Mouse (Mus musculus): Measurements from ENCODE around the gene Cst9. TPM values are rescaled to one million over a fixed set of nuclear protein-coding genes. Genes with fewer than 3 reads are reported as not detected.

Cst9 gene
- total RNA-seq, 2 experiments from 2014 or later = not detected

DNA sequence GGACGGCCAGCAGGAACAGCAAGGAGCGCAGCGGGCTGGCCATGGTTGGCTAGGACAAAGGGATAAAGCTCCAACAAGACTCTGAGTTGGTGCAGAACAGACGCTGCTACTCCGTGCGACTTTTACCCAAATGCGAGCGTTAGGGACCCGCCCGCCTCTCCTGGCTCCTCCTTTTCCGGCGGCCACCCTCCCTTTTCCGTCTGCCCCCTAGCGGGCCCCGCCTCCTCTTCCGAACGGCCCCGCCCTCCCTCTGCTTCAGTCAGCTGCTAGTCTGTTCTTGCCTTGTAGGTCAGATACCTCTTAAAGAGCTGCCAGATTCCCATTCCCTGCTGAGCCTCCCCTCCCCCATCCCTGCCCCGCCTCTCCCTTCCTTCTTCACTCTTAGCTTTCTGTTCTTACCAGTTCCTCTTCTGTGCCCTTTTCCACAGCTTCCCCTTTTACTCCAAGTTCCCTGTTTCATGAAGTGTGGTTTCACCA lies 40.4 kb downstream of the Cst9 start, which contains the start of gene Cst3:
Cst3 (minus strand) TSS at position 358 of the 477 bp plus-strand sequence.
- ATAC-seq (replicated peaks; ENCODE audit: poor library complexity) = peak; percentile 82

DNA sequence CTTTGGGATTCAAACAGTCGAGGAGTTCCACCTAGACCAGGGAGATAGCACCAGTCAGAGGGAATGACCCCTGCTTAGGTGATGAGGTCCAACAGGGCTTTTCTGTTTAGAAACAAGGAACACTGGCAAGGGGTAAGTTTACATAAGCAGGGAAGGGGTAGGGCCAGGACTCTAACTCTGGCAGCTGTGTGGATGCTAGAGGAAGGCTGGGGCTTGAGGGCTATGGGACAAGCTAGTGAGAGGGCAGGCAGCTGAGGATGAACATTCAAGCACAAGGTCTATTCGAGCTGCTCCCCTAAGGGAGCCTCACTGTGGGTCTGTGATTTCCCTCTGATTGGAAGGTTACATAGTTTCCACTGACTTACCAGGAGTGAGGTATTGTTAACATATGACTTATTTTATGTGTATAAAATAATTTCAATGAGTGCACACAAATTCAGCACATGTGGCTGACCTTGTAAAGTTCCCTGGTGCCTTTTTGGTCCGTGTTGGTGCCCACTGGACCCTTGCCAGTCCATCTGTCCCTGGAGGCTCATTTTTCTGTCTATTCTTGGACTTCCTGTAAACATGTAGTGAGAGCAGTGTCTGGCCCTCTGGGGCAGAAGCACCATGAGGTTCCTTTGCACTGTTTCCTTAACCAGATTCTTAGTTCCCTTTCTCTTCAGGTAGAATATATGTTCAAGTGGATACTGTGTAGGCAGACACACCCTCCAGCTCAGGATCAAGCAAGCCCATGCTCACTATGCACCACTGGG lies 42.2 kb downstream of the Cst9 start:
- ATAC-seq (replicated peaks; ENCODE audit: poor library complexity) = peak; percentile 4

DNA sequence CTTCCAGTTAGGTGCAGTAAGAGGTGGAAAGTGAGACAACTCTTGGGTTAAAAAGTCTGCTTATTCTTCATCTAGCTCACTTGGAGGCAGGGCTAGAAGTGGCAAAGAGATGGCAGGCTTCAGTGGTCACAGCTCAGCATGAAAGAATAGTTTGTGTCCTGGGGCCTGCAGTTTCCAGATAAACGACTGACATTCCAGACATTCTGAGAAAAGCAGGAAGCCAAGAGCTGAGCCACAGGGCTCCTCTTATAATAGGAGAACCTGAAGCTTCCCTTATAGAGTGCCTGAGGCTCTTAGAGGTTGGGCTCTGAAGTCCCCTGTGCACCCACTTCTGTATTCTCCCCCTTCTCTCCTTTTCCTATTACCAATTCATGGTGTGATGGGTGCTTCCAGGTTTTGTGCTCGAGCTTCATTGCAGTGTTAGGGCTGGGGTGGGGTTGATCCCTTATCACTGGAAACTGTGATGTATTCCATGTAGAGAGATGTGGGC lies 43.7 kb downstream of the Cst9 start:
- no peak for ATAC-seq (replicated peaks; ENCODE audit: poor library complexity)

DNA sequence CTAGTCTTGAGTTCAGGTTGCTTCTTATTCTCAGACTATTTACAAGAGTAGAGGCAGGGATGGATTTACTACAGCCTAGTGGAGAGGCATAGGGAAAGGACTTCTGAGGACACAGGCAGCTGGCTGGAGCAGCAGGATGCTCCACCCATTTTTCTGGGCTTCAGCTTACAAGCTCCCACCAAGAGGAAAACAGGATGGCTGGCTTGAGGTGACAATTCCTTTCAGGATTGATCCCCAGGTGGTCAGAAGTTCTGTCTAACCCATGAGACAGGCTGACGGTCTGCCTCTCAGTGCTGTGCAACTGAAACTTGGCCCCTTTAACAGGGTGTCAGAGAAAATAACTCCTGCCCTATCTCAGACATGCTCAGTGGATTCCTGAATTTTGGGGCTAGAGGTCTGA lies 44.3 kb downstream of the Cst9 start:
- no peak for ATAC-seq (replicated peaks; ENCODE audit: poor library complexity)

DNA sequence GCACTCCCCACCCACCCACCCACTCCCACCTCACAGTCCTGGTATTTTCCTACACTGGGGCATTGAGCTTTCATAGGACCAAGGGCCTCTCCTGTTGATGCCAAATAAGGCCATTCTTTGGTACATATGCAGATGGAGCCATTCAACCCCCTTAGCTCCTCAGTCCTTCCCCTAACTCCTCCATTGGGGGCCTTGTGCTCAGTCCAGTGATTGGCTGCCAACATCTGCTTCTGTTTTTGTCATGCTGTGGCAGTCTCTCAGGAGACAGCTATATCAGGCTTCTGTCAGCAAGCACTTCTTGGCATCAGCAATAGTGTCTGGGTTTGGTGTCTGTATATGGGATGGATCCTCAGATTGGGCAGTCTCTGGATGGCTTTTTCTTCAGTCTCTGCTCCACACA lies 49.8 kb downstream of the Cst9 start:
- no peak for ATAC-seq (replicated peaks; ENCODE audit: poor library complexity)

Other genes with a start within 250 kb of the Cst9 start
- gene Nxt1, start 162.5 kb upstream of the Cst9 start, total RNA-seq (2015) = 109 and 113 TPM in 2 replicates
- gene Nxt1, start 162.5 kb upstream of the Cst9 start, total RNA-seq (2017) = 48.6 and 50.6 TPM in 2 replicates
- 15.4 and 16.1 TPM in 2 replicates for gene Gzf1, start 154.1 kb upstream of the Cst9 start, total RNA-seq (2015)
- 18.7 and 20.9 TPM in 2 replicates for gene Gzf1, start 154.1 kb upstream of the Cst9 start, total RNA-seq (2017)
- gene Napb, start 102.7 kb upstream of the Cst9 start, total RNA-seq (2015) = 0.64 and 0.81 TPM in 2 replicates
- gene Napb, start 102.7 kb upstream of the Cst9 start, total RNA-seq (2017) = 0.37 and 0.84 TPM in 2 replicates
- gene Cstl1, start 84.8 kb upstream of the Cst9 start, total RNA-seq (2015) = not detected in 2 replicates
- gene Cstl1, start 84.8 kb upstream of the Cst9 start, total RNA-seq (2017) = not detected in 2 replicates
- gene Cst11, start 63.6 kb upstream of the Cst9 start, total RNA-seq (2015) = not detected in 2 replicates
- not detected in 2 replicates for gene Cst11, start 63.6 kb upstream of the Cst9 start, total RNA-seq (2017)
- gene 8030411F24Rik, start 53.1 kb upstream of the Cst9 start, total RNA-seq (2015) = not detected in 2 replicates
- not detected in 2 replicates for gene 8030411F24Rik, start 53.1 kb upstream of the Cst9 start, total RNA-seq (2017)
- gene Cst12, start 45.8 kb upstream of the Cst9 start, total RNA-seq (2015) = not detected in 2 replicates
- gene Cst12, start 45.8 kb upstream of the Cst9 start, total RNA-seq (2017) = not detected in 2 replicates
- not detected in 2 replicates for gene Cst8, start 36.4 kb upstream of the Cst9 start, total RNA-seq (2015)
- not detected in 2 replicates for gene Cst8, start 36.4 kb upstream of the Cst9 start, total RNA-seq (2017)
- gene Cst13, start 15.1 kb upstream of the Cst9 start, total RNA-seq (2015) = not detected in 2 replicates
- not detected in 2 replicates for gene Cst13, start 15.1 kb upstream of the Cst9 start, total RNA-seq (2017)
- not detected in 2 replicates for gene 9230104L09Rik, start 29.9 kb downstream of the Cst9 start, total RNA-seq (2015)
- not detected in 2 replicates for gene 9230104L09Rik, start 29.9 kb downstream of the Cst9 start, total RNA-seq (2017)
- 423 and 485 TPM in 2 replicates for gene Cst3, start 40.5 kb downstream of the Cst9 start, total RNA-seq (2015)
- gene Cst3, start 40.5 kb downstream of the Cst9 start, total RNA-seq (2017) = 377 and 496 TPM in 2 replicates
- not detected in 2 replicates for gene Gm1330, start 168.1 kb downstream of the Cst9 start, total RNA-seq (2015)
- gene Gm1330, start 168.1 kb downstream of the Cst9 start, total RNA-seq (2017) = not detected in 2 replicates
- gene Gm10750, start 182.1 kb downstream of the Cst9 start, total RNA-seq (2015) = not detected in 2 replicates
- gene Gm10750, start 182.1 kb downstream of the Cst9 start, total RNA-seq (2017) = not detected in 2 replicates

Data from megakaryocyte progenitor cell, adult 5-6 weeks (primary cell).